Mouse (Mus musculus) forebrain, embryonic 11.5 days (tissue): ENCODE results near the gene Gstp2. TPM values are rescaled to one million over a fixed set of nuclear protein-coding genes. Genes with fewer than 3 reads are reported as not detected.
"Not testable (repeated sequence)": the region's sequence is repeated elsewhere in the genome, so short reads cannot be mapped to it uniquely, and the experiment has no call there.

Experiments
- ATAC-seq: fragments of 200-750 bp; cut with Nextera tagmentation; replicated peaks from 2 replicates; pipeline ENCODE4 v1.8.0; 2017; ENCODE audit warnings: moderate TSS enrichment; ENCODE audit not compliant: low FRiP score
- DNase-seq: peaks from one replicate; pipeline ENCODE4 v3.0.0-alpha.2; 2017; ENCODE audit warnings: low spot score
- H3K27ac ChIP-seq: fragments of 300-500 bp; sonication (generic); 2 replicates; pipeline ENCODE4 v1.5.1; 2014; ENCODE audit warnings: low read depth, low read length
- H3K27me3 ChIP-seq: fragments of 300-500 bp; sonication (generic); 2 replicates; pipeline ENCODE4 v1.6.1; 2014; ENCODE audit warnings: mild to moderate bottlenecking, low read length, mixed read lengths; ENCODE audit not compliant: control insufficient read depth, insufficient read depth
- H3K36me3 ChIP-seq: fragments of 300-500 bp; sonication (generic); 2 replicates; pipeline ENCODE4 v1.6.1; 2014; ENCODE audit warnings: mild to moderate bottlenecking, low read length, moderate library complexity, mixed read lengths; ENCODE audit not compliant: control insufficient read depth, insufficient read depth
- H3K4me1 ChIP-seq: fragments of 300-500 bp; sonication (generic); replicated peaks from 2 replicates; pipeline ENCODE4 v1.6.1; 2014; ENCODE audit warnings: low read length, mixed read lengths; ENCODE audit not compliant: control insufficient read depth, insufficient read depth
- H3K4me2 ChIP-seq: fragments of 300-500 bp; sonication (generic); 2 replicates; pipeline ENCODE4 v1.6.1; 2014; ENCODE audit warnings: low read depth, mild to moderate bottlenecking, low read length, moderate library complexity, mixed read lengths; ENCODE audit not compliant: severe bottlenecking
- H3K4me3 ChIP-seq: fragments of 300-500 bp; sonication (generic); 2 replicates; pipeline ENCODE4 v1.5.1; 2014; ENCODE audit warnings: low read depth, low read length
- H3K9ac ChIP-seq: fragments of 300-500 bp; sonication (generic); 2 replicates; pipeline ENCODE4 v1.6.1; 2014; ENCODE audit warnings: low read length
- H3K9me3 ChIP-seq: fragments of 300-500 bp; sonication (generic); 2 replicates; pipeline ENCODE4 v1.6.1; 2016; ENCODE audit warnings: low read length, mixed read lengths; ENCODE audit not compliant: control insufficient read depth
- WGBS: fragments of 180-500 bp; shearing (Covaris S2); extraction: QIAGEN DNeasy Blood & Tissue Kit; methylation state at CpG from one replicate; pipeline ENCODE4 v1.1.7; 2014; 5-methylcytosine and 5-hydroxymethylcytosine counted together
- polyA plus RNA-seq: library from polyadenylated mRNA; unstranded; fragments of >200 nt; fragmentation: Nextera tagmentation; extraction: Ambion mirVana; gene quantifications from 2 replicates; pipeline ENCODE4 v1.2.1, GENCODE M21; 2014

Gene Gstp2
- polyA plus RNA-seq, 1 experiment from 2014 or later, result 1.8 TPM

DNA sequence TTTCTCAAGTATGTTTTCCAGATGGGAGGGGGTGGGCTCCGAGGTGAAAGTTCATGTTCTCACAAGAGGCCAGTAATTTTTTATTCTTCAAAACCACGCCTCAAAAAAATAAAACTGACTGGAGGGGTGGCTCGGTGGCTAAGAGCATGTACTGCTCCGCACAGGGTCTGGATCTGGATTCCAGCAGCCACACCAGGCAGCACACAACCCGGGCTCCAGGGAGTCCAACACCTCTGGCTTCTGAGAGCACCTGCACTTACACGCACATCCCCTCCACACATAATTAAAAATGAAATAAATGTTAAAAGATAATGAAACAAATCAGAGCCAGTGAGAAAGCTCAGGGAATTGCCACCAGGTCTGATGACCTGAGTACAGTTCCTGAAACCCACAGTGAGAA is 20.5 kb upstream of the Gstp2 start:
- WGBS, result 86% methylated on average over 6 of the region's 6 CpGs
- no peaks in the 10 kb centered on the region for H3K27me3 ChIP-seq

DNA sequence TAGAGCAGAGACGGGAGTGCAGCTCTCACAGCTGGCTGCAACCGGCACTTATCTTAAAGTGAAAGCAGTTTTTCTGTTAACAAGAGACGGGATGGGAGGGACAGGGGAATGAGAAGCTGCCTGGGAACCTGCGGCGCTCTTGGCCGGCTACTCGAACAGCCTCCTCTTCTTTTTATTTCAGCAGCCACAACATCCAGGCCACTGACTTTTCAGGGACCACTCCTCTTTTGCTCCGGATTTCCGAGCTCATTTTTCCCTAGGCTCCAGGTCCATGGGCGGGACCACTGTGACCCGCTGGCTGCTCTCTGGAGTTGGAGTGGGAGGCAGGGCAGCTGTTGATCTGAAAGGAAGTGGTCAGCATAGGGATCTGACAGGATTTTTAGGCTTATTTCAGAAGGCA is 18.7 kb upstream of the Gstp2 start:
- H3K4me2 ChIP-seq, H3K9me3 ChIP-seq, H3K9ac ChIP-seq, H3K27me3 ChIP-seq, H3K4me3 ChIP-seq, H3K27ac ChIP-seq, DNase-seq, ATAC-seq, H3K36me3 ChIP-seq, H3K4me1 ChIP-seq: not testable (repeated sequence)
- WGBS, result 52% methylated on average over 4 of the region's 11 CpGs

More for the DNA sequence above, 20.5 kb upstream of the Gstp2 start:
- no peaks in the 10 kb centered on the region for H3K9me3 ChIP-seq
- no peaks in the 10 kb centered on the region for H3K4me1 ChIP-seq
- no peak overlapping the region for H3K4me2 ChIP-seq
- H3K9ac ChIP-seq, result no peak overlapping the region
- H3K27ac ChIP-seq, result no peak overlapping the region
- no peak overlapping the region for H3K4me3 ChIP-seq
- H3K36me3 ChIP-seq, result no peaks in the 10 kb centered on the region
- ATAC-seq (no peak), DNase-seq (no peak)

DNA sequence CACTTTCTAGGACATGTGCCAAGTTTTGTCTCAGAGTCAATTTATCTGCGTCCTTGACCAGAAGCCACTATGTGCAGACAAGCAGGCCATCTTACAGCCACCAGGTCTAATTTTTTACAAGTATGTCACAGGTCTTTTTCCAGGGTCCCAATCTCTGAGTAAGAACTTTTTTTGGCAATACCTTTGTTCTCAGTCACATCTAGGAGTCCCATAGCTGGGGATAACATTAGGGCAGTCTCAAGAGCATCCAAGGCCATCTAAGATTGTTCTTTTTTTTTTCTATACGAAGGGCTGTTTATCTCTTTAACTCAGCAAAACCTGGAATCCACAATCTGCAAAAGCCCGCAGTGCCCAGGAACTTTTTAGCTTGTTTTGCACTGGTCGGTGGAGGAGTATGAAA is 17.5 kb upstream of the Gstp2 start:
- not testable (repeated sequence) for H3K4me3 ChIP-seq, H3K9me3 ChIP-seq, ATAC-seq, H3K27me3 ChIP-seq, H3K9ac ChIP-seq, H3K36me3 ChIP-seq, H3K4me2 ChIP-seq, H3K27ac ChIP-seq, H3K4me1 ChIP-seq, DNase-seq
- 95% methylated on average over 3 of the region's 4 CpGs for WGBS

DNA sequence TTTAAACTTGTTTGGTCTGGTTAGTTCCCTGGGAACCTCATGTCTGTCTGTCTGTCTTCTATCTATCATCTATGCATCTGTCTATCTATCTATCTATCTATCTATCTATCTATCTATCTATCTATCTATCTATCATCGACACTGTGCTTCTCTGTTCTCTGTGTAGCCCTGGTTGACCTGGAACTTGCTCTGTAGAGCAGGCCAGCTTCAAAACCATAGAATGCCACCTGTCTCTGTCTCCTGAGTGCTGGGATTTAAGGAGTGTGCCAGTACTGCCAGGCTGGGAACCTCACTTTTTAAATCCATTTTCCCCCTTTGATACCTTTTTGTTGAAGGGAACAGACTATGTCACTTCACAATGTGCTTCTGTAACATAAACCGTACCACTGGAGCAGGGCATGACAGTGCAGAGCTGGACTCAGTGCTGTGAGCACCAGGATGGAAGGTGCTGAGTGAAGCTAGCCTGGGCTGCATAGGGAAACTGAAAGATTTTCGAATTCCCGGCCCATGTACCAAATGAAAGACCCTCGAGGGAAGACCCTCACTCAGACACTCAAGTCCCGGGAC is 15.2 kb upstream of the Gstp2 start:
- 97% methylated on average over 6 of the region's 6 CpGs for WGBS
- H3K36me3 ChIP-seq, result no peaks in the 10 kb centered on the region

DNA sequence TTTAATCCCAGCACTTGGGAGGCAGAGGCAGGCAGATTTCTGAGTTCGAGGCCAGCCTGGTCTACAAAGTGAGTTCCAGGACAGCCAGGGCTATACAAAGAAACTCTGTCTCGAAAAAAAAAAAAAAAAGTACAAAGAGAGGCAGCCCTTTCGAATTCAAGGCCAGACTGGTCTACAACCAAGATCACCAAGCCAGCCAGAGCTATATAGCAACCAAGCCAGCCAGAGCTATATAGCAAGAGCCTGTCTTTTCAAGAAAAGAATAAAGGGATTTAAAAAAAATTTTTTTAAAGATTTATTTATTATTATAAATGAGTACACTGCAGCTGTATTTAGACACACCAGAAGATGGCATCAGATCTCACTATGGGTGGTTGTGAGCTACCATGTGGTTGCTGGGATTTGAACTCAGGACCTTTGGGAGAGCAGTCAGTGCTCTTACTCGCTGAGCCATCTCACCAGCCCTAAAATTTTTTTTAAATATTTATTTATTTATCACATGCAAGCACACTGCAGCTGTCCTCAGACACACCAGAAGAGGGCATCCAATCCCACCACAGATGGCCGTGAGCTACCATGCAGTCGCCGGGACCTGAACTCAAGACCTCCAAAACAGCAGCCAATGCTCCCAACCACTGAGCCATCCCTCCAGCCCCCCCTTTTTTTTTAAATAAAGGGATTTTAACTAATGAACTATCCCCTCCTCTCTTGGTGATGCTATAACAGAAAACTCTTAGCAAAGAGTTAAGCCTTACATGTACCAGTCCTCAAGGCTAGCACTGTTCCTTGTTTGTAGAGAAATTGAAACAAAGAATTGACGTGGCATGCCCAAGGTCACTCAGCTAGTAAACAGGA is 14.4 kb upstream of the Gstp2 start:
- ATAC-seq, H3K27me3 ChIP-seq, H3K4me2 ChIP-seq, DNase-seq, H3K4me1 ChIP-seq, H3K9me3 ChIP-seq, H3K4me3 ChIP-seq, H3K36me3 ChIP-seq, H3K9ac ChIP-seq, H3K27ac ChIP-seq: not testable (repeated sequence)
- 93% methylated on average over 8 of the region's 8 CpGs for WGBS

More for the DNA sequence above, 15.2 kb upstream of the Gstp2 start:
- H3K4me1 ChIP-seq, result no peaks in the 10 kb centered on the region
- H3K9ac ChIP-seq, result no peak overlapping the region
- H3K27ac ChIP-seq, result no peak overlapping the region
- ATAC-seq, result no peak
- no peaks in the 10 kb centered on the region for H3K9me3 ChIP-seq
- no peaks in the 10 kb centered on the region for H3K27me3 ChIP-seq
- DNase-seq, result no peak
- no peak overlapping the region for H3K4me3 ChIP-seq
- no peak overlapping the region for H3K4me2 ChIP-seq

DNA sequence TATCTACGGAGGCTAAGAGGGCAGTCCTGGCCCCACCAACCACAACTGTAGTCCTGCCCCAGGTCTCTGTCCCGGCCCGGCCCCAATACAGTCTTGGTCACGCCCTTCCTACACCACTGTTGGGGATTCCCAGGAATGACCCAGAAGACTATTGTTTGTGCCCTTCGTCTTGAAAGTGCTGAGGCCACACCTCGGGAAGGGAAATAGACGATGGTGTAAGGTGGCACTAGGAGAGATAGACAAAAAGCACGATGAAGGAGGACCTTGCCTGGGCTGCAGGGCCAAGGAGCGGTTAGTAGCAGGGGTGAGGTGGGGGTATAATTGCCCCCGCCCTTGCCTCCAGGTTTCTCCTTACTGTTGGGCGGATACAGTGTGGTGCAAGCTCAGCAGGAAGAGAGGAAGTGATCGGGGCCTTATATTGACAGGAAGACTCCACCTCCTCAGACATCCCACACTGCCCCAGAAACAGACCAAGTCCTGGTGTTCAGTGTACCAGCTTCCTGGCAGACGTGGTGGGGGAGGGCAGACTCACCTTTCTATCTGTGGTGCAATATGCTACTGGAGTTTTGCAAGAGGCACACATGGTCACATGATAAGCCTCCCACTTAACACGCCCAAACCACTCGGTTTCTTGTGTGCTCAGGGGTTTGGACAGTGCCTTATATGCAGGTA is 13.4 kb upstream of the Gstp2 start, which contains the start of gene Gstp3:
TSS of gene Gstp3 (minus strand) at position 501 of the 672 bp plus-strand sequence.
- no peak for ATAC-seq
- no peaks in the 10 kb centered on the region for H3K27me3 ChIP-seq
- H3K4me3 ChIP-seq, result no peak within 1 kb of the TSS
- H3K4me1 ChIP-seq, result no peaks in the 10 kb centered on the region
- DNase-seq, result no peak
- H3K27ac ChIP-seq, result no peak within 1 kb of the TSS
- 88% methylated on average over 15 of the region's 15 CpGs for WGBS
- H3K36me3 ChIP-seq, result no peaks in the 10 kb centered on the region
- no peak within 1 kb of the TSS for H3K9ac ChIP-seq
- no peak within 1 kb of the TSS for H3K4me2 ChIP-seq
- H3K9me3 ChIP-seq, result no peaks in the 10 kb centered on the region

DNA sequence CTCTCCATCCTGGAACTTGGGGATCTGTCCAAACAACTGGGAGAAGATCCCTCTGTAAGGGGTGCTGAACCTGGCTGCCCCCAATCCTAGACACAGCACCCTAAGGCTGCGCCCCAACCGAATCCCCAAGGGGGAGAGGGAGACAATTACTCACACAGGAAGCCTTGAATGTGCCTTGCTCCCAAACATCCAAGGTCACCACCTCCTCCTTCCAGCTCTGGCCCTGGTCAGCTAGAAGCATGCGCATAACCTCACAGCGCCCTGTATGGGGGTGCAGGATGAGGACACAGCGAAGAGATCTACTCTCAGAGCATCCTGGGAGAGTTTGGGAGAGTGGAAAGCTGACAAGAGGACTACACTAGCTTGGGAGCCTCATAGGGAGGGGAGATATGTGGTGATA is 12.8 kb upstream of the Gstp2 start:
- no peak overlapping the region for H3K27ac ChIP-seq
- no peak overlapping the region for H3K9ac ChIP-seq
- ATAC-seq (no peak), DNase-seq (no peak)
- H3K4me3 ChIP-seq, result no peak overlapping the region
- H3K9me3 ChIP-seq, result no peaks in the 10 kb centered on the region
- no peaks in the 10 kb centered on the region for H3K4me1 ChIP-seq
- H3K4me2 ChIP-seq, result no peak overlapping the region
- no peaks in the 10 kb centered on the region for H3K27me3 ChIP-seq
- H3K36me3 ChIP-seq, result no peaks in the 10 kb centered on the region
- 88% methylated on average over 5 of the region's 5 CpGs for WGBS

DNA sequence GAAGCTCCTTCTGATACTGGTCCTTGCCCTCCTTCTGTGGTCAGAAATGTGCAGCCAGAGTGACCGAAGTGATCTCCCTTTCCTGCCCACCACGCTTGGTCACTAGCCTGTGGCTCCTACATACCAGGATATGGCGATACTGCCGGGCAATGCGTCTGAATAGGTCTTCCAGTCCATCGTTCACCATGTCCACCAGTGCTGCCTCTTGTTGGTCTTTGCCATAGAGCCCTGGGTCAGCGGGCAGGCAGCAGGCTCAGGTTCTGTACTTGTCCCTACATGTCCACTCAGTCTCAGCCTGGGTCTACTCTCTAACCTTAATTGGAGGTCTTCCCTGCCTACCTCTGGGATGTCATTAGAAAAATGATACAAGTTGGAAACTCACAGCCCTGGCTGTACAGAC is 12.1 kb upstream of the Gstp2 start:
- no peaks in the 10 kb centered on the region for H3K9me3 ChIP-seq
- H3K27me3 ChIP-seq, result no peaks in the 10 kb centered on the region
- no peaks in the 10 kb centered on the region for H3K36me3 ChIP-seq
- no peak for ATAC-seq
- WGBS, result 91% methylated on average over 7 of the region's 7 CpGs
- H3K9ac ChIP-seq, result no peak overlapping the region
- DNase-seq, result no peak
- H3K4me1 ChIP-seq, result no peaks in the 10 kb centered on the region
- no peak overlapping the region for H3K27ac ChIP-seq
- H3K4me3 ChIP-seq, result no peak overlapping the region
- H3K4me2 ChIP-seq, result no peak overlapping the region
